Mouse (Mus musculus) megakaryocyte, embryonic 14.5 days (primary cell): ENCODE data around the gene Aspscr1.

Experiments used
- FLI1 ChIP-seq: IDR thresholded peaks from 2 replicates; pipeline ENCODE4 v1.6.1; 2012; ENCODE audit warnings: low read length, inconsistent platforms, mixed read lengths
- GATA1 ChIP-seq: IDR thresholded peaks from 3 replicates; pipeline ENCODE4 v1.6.1; 2012; ENCODE audit warnings: mixed read lengths, low read length, inconsistent platforms, borderline replicate concordance

DNA sequence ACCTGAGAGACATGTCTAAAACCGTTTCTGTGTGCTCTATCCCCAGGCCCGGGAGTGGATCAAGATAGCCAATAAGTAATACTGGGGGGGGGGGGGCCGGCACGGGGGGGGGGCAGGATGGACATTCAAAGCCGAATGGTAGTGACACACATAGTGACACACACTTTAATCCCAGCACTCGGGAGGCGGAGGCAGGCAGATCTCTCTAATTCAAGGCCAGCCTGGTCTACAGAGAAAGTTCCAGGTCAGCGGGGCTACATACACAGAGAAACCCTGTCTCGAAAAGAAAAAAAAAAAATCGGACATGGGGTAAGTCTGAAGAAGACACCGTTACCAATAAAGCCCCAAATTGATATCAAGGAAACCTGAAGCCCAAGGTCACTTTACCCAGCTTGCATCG, 54.8 kb downstream of the Aspscr1 start:
- no peak for TF ChIP-seq GATA1
- no peak for TF ChIP-seq FLI1
